In the genomic region with DNA sequence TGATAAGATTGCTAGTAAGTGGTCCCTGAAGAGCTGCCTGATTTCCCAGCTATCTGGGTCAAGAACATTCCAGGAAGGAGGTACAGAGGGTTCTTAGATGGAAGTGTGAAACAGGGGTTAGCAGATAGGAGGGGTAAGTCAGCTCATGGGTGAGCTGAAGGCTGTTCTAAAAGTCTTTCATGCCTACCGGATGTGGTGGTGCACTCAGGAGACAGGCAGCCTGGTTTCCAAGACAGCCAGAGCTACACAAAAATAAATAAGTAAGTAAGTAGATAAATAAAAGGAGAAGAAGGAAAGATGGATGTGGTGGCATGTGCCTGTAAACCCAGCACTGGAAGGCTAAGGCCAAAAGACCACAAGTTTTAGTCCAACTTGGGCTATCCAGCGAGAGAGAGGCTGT, we compare ENCODE assay signal across 11 mouse cellular contexts.
"Had no signal": no experiment of that assay in that cellular context is flagged by ENCODE, and none has a peak within 500 bp of the region (broad histone marks: within the 10 kb centered on the region; RNA-seq: fewer than 3 reads in every experiment).

No protein-coding gene starts in this region.

- H3K9me3 ChIP-seq: kidney, embryonic 15.5 days; limb, embryonic 15.5 days; liver, embryonic 12.5 days; midbrain, embryonic 10.5 days; neural tube, embryonic 12.5 days had no signal

- ATAC-seq: intestine, embryonic 16.5 days; liver, embryonic 12.5 days had no signal

- H3K36me3 ChIP-seq: kidney, embryonic 15.5 days; limb, embryonic 15.5 days; neural tube, embryonic 12.5 days had no signal

- DNase-seq: kidney, adult 2 months; kidney, postnatal 14 days; midbrain, embryonic 14.5 days had no signal

- H3K4me3 ChIP-seq: kidney, embryonic 15.5 days; left cerebral cortex, adult 2 months; limb, embryonic 15.5 days; liver, embryonic 12.5 days; midbrain, embryonic 10.5 days; myocyte; neural tube, embryonic 12.5 days had no signal

- H3K27ac ChIP-seq: kidney, embryonic 15.5 days; left cerebral cortex, adult 2 months; limb, embryonic 15.5 days; liver, embryonic 12.5 days; midbrain, embryonic 10.5 days; neural tube, embryonic 12.5 days had no signal

- H3K27me3 ChIP-seq: kidney, embryonic 15.5 days; limb, embryonic 15.5 days; liver, embryonic 12.5 days; neural tube, embryonic 12.5 days had no signal
